Mouse (Mus musculus) T-helper 2 cell (primary cell): ENCODE measurements around the gene Prdx5.

Source experiments
- in situ Hi-C: fragments of 300-600 bp; cut with MboI, MseI; formaldehyde crosslinking; loops from one replicate; pipeline ENCODE4 v1.15.1; 2025; ENCODE audit warnings: high pct_unique_total_duplicates

Gene Prdx5

DNA sequence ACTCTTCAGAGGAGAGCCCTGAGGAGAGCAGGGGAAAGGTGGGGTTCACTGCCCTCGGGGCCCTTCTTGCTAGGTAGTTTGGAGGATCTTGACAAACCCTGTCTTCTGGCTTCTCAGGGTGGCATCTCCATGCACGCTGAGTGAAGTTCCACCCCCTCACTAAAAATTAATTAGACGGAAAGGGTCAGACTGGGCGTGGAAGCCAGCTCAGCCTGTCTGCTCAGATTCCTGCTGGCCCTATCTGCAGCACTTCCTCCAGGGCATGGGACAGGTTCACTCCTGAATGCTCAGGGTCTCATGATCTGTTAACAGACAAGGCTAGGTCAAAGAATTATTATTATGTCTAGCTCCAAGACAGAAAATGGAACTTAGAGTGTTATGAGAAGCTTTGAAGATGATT, 17.4 kb downstream of the Prdx5 start:
- in situ Hi-C loops: no loop called here

DNA sequence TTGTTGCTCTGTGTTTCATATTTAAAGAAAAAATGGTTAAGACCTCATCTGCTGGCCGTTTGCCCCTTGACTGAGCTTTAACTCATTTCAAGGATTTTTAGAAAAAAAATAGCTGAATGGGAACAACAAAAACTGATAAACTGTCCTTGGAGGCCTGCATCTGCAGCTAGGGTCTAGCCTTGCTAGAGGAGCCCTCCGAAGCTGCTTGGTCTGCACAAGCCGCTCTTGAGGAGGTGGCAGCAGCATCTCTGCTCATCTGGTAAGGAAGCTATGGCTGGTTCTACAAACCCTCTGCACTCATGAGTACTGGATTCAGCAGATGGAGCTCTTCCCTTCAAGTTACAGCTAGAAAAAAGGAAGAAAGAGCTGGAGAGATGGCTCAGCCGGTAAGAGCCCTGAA, 31.9 kb downstream of the Prdx5 start:
- in situ Hi-C loops: no loop called here

DNA sequence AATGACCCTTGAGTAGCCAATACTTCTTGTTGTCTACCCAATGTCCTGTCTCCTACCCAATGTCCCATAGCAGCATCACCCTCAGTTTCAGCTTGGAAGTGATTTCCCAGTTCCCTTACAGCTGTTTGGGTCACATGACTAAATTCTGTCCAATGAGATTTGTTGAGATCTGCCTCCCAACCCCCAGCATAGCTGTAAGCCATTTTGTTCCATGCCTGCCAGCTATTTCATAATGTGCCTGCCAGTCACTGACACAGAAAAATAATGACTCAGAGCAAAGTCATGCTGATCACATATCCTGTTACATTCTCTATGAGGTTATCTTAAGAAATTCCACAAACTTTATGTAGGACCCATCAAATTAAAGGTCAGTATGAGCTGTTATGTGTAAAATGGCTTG, 33.1 kb downstream of the Prdx5 start:
- in situ Hi-C loops: no loop called here

DNA sequence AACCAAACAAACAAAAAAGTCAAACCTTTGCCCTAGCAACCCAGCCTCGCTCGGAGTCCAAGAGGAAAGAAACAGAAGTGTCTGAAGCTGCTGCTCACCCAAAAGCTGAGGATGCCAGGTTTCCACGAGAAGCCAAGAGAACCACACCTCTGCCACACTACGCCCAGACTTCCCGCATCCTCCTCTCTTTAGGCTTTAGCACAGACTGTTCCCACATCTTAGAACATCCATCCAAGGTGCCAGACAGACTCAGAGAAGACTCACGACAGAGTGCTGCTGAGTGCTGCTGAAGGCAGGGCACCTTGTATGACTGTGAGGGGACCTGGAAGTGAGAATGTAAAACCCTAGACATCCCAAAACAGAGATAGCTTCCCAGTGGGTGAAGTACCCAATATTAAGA, 34.1 kb downstream of the Prdx5 start:
- in situ Hi-C loops: no loop called here

DNA sequence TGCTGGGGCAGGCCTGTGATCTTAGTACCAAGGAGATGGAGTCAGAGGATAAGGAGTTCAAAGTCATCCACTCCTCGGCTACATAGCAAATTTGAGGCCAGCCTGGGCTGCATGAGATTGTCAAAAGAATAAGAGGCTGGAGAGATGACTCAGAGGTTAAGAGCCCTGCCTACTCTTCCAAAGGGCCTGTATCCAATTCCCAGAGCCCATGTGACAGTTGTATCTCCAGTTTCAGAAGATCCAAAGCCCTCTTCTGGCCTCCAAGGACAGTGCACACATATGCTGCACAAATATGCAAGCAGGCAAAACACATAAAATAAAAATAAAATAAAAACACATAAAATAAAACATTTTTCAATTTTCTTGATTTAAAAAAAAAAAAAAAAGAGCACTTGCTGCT, 35.6 kb downstream of the Prdx5 start:
- in situ Hi-C loops: no loop called here

DNA sequence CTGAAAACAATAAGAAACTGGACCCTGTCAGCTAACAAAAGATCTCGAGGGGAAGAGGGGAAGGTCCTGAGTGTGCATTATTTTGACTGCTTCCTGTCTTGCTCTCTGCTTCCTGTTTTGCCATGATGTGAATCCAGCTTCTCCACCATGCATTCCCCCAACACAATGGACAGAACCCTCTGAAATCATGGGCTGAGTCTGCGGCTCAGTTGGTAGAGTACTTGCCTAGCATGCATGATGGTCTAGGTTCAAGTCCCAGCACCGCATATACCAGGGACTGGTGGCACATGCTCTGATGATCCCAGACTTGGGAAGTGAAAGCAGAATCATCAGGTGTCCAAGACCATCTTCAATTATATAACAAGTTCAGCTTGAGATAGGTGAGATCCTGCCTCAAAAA, 37.2 kb downstream of the Prdx5 start:
- in situ Hi-C loops: no loop called here

DNA sequence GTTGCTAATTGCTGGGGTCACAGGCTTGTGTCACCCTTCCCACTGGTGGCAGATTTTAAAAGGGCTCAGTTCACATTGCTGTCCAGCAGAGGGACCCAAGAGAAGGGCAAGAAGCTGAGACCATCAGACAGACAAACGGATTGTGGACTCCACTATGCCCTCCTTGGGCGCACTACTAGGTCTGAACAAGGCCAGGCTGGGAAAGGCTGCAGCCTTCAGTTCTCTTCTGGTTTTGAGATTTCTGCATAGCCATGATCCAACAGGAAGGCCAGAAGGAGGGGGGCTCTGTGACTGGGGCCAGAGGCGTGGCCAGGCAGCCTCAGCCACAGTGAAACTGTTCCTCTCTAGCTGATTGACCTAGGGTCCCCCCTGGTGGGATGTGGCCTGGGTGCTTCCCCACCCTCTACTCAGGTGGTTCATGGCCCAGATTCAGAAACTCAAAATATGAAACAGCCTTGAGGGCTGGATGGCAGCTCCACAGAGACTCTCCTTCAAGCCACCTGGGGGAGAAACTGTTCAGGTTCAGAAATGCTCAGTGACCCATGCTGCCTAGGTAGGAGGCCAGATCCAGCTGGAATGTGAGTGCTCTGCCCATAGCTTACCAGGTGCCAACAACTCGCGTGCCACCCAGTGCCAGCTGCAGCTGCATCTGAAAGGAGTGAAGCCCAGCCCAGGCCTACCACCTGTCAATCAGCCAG, 38.2 kb downstream of the Prdx5 start:
- in situ Hi-C loops: no loop called here

DNA sequence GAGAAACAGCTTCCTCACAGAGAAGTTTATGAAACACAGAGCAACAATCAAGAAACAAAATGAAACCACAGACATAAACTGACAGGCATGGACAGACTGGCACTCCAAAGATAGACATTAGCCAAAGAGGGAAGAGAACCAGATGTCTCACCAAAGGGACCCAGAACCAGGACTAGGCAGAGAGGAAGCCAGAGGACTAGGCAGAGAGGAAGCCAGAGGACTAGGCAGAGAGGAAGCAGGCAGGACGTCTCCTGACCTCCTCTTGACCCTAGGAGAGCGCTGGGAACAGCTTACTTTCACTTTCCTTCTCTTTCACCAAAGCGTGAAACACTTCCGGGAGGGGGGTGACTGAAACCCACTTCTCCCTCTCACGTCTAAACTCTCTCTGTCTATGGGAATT, 40.6 kb downstream of the Prdx5 start:
- in situ Hi-C loops: no loop called here

DNA sequence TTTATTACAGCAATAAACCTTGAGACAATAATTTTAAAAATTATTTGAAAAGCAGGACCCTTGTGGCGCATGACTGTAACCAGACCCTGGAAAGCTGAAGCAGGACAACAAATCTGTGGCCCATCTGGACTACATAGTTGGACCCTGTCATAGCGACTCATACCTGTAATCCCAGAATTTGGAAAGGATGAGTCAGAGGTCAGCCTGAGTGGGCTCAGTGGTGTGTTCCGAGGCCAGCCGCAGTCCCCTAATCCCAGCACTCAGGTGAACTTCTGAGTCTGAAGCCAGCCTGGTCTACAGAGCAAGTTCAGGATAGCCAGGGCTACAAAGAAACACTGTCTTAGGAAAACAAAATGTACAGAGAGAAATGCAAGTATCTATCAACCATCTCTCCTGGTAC, 48.5 kb downstream of the Prdx5 start:
- in situ Hi-C loops: no loop called here

DNA sequence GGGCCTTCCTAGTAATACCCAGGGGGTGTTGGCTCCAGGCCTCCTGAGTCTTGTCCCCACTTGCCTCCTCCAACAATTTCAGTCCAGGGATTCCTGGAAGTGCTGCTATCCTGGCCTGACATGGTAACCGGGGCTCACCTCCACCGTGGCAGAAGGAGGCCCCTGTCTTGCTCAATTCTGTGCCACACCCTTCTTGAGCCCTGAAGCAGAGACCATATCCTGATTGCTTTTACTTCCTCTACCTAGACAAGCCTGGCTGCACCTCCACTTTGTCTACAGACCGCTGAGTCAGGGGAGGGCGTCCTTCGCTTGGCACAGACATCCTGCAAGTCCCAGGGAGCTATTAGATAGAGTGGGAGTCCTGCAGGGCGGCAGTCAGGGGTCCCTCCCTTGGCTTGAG, 49.2 kb downstream of the Prdx5 start:
- in situ Hi-C loops: no loop called here

DNA sequence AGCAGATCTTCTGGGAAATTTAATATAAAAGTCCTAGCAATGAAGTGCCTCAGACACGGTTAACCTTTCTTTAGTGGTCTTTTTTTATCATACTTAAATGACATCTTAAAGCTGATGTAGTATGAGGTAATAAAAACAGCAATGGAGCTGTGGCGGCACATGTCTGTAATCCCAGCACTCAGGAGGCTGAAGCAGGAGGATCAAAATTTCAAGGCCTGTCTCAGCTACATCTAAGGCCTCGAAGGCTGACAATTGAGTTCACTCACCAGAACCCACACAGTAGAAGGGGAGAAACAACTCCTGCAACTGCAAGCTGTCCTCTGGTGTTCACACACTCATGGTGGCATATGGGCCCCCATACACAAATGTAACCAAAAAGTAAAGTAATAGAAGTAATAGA, 49.9 kb downstream of the Prdx5 start:
- in situ Hi-C loops: loop anchor here (5.0 kb wide), 1 partner anchor 52 kb away; the partner anchor contains the start of gene Prdx5

DNA sequence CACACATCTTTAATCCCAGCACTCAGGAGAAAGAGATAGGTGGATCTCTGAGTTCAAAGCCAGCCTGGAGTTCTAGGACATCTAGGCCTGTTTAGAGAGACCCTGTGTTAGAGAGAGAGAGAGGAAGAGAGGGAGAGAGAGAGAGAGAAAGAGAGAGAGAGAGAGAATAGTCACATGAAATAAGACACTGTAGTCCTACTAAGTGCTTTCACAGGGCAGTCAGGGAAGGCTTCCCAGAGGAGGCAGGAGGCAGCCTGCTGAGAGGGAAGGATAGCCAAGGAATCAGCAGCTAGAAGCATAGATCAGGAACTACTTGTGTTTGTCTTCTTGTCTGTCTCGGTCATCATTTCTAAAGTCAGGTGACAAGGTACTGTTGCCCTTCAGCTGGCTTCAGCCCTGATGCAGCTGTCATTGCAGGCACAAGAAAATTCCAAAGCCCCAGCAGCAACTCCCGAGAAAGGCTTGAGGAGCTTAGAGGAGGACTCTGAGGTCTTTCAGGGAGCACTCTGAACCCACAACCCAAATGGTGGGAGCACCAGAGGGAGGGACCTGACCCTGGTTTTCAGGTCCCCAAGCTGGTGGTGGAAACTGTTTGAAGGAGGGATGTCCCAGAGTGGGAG, 50.8 kb downstream of the Prdx5 start:
- in situ Hi-C loops: loop anchor here (5.0 kb wide), 1 partner anchor 53 kb away; the partner anchor contains the start of gene Prdx5

DNA sequence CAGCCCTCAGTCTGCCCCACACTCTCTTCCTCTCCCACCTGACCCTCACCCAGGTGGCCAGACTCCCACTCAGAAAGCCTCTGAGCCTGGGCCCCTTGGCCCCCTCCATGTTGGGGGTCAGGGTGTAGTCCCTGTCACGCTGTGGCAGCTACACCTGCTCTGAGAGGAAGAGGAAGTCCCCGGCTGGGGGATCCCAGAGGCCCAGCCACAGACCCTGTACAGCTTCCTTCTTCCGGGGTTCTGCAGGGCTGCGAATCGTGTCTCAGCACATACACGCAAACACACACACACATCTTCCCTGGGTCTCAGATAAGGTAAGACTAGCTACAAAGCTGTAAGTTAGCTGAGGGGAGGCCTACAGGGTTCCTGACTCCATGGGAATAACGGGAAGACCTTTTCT, 51.9 kb downstream of the Prdx5 start, which contains the start of gene Ccdc88b:
Gene Ccdc88b (minus strand): TSS at position 181 of the 400 bp plus-strand sequence.
- in situ Hi-C loops: loop anchor here (5.0 kb wide), 1 partner anchor 54 kb away; the partner anchor contains the start of gene Prdx5

DNA sequence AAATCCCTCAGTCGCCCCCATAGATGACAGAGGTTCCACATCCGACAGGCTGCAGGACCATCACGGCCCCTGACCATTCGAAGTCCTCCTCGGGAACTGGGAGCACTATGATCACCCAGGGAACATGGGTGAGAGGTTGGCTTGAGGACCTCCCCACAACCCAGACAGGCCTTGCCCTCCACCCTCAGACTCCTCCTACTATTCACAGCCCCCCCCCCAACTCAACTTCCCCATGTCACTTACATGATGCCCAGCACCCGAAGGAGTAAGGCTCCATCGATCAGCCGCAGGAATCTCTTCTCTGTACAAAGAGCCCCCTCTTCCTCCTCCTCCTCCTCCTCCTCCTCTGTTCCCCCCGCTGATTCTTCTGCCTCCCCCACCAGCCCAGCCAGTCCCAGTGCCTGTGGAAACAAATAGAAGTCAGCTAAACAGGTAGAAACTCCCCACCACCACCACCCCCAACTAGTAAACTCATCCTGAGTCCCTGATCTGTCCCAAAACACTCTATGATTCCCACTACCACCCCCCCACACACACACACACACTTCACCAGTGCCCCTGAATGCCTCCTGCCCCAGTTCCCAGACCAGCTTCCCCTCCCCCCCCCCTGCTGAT, 52.4 kb downstream of the Prdx5 start:
- in situ Hi-C loops: loop anchor here (5.0 kb wide), 1 partner anchor 55 kb away; the partner anchor contains the start of gene Prdx5

DNA sequence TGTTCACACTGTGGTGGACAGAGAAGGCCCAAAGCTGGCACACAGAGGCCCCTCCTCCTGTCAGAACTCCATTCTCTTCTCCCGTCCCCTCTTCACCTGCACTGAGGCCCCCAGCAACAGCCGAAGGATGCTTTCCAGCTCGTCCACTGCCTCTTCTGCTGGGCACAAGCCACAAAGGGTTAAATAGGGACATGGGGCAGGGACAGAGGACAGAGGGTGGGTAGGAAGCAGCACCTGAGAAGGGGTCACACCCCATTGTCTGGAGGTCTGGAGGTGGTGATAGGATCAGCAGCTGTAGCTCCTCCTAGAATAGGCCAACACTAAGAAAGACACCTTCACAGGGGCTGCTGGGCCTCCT, 52.9 kb downstream of the Prdx5 start:
- in situ Hi-C loops: loop anchor here (5.0 kb wide), 1 partner anchor 55 kb away; the partner anchor contains the start of gene Prdx5
